Mouse (Mus musculus) stomach, embryonic 15.5 days (tissue): ENCODE results near the gene Ogfod2. TPM values are rescaled to one million over a fixed set of nuclear protein-coding genes. Genes with fewer than 3 reads are reported as not detected.

Experiments
- ATAC-seq: fragments of 200-750 bp; cut with Nextera tagmentation; 2 replicates; pipeline ENCODE4 v1.8.0; 2017; ENCODE audit warnings: low read depth, moderate number of reproducible peaks, moderate TSS enrichment; ENCODE audit not compliant: insufficient read depth, low FRiP score
- H3K27ac ChIP-seq: fragments of 300-500 bp; sonication (generic); 2 replicates; pipeline ENCODE4 v1.5.1; 2015; ENCODE audit warnings: mild to moderate bottlenecking, inconsistent platforms
- H3K27me3 ChIP-seq: fragments of 300-500 bp; sonication (generic); replicated peaks from 2 replicates; pipeline ENCODE4 v1.6.1; 2015; ENCODE audit warnings: inconsistent platforms
- H3K36me3 ChIP-seq: fragments of 300-500 bp; sonication (generic); 2 replicates; pipeline ENCODE4 v1.6.1; 2015; ENCODE audit warnings: inconsistent platforms
- H3K4me1 ChIP-seq: fragments of 300-500 bp; sonication (generic); 2 replicates; pipeline ENCODE4 v1.6.1; 2015; ENCODE audit warnings: inconsistent platforms
- H3K4me2 ChIP-seq: fragments of 300-500 bp; sonication (generic); 2 replicates; pipeline ENCODE4 v1.6.1; 2015; ENCODE audit warnings: mild to moderate bottlenecking, inconsistent platforms
- H3K4me3 ChIP-seq: fragments of 300-500 bp; sonication (generic); replicated peaks from 2 replicates; pipeline ENCODE4 v1.5.1; 2015; ENCODE audit warnings: inconsistent platforms
- H3K9ac ChIP-seq: fragments of 300-500 bp; sonication (generic); 2 replicates; pipeline ENCODE4 v1.6.1; 2015; ENCODE audit warnings: inconsistent platforms
- H3K9me3 ChIP-seq: fragments of 300-500 bp; sonication (generic); 2 replicates; pipeline ENCODE4 v1.6.1; 2016; ENCODE audit warnings: inconsistent platforms
- WGBS: fragments of 180-500 bp; shearing (Covaris S2); methylation state at CpG from one replicate; pipeline ENCODE4 v1.1.7; 2015; 5-methylcytosine and 5-hydroxymethylcytosine counted together
- polyA plus RNA-seq: library from polyadenylated mRNA; unstranded; fragments of >200 nt; fragmentation: Nextera tagmentation; extraction: Ambion mirVana; gene quantifications from 2 replicates; pipeline ENCODE4 v1.2.1, GENCODE M21; 2015

The Ogfod2 gene
- polyA plus RNA-seq, 1 experiment from 2014 or later: 24.2 TPM

- Histone ChIP-seq H3K4me3 (peak within 1 kb of the TSS; percentile 55), H3K9me3 (no peaks in the 10 kb centered on the region), H3K27ac (no peak within 1 kb of the TSS), H3K4me2 (peak within 1 kb of the TSS; percentile 97), H3K36me3 (no peaks in the 10 kb centered on the region), H3K27me3 (no peaks in the 10 kb centered on the region), H3K4me1 (peaks cover 21% of the 10 kb centered on the region), H3K9ac (peak within 1 kb of the TSS; percentile 44; the same call in 1 of the 2 replicates)
- 1% methylated on average over 42 of the region's 42 CpGs for WGBS
- ATAC-seq: peak; percentile 57
These were observed 16.4 kb upstream of the Ogfod2 start, which contains the start of gene Abcb9 for GRCm38 (mm10) chr5:124095596-124096232. Gene Abcb9, minus strand, starts transcription at chr5:124095798.

GRCm38 (mm10) chr5:124098923-124099322, 13.2 kb upstream of the Ogfod2 start:
- Histone ChIP-seq H3K9ac (no peak overlapping the region), H3K9me3 (no peaks in the 10 kb centered on the region), H3K36me3 (no peaks in the 10 kb centered on the region), H3K4me2 (no peak overlapping the region), H3K27me3 (no peaks in the 10 kb centered on the region), H3K4me1 (peaks cover 13% of the 10 kb centered on the region), H3K27ac (no peak overlapping the region), H3K4me3 (no peak overlapping the region)
- no peak for ATAC-seq
- 74% methylated on average over 2 of the region's 2 CpGs for WGBS

- Histone ChIP-seq H3K9ac (no peak overlapping the region), H3K4me1 (peaks cover 7% of the 10 kb centered on the region), H3K9me3 (no peaks in the 10 kb centered on the region), H3K4me2 (no peak overlapping the region), H3K36me3 (no peaks in the 10 kb centered on the region), H3K4me3 (no peak overlapping the region), H3K27ac (no peak overlapping the region), H3K27me3 (no peaks in the 10 kb centered on the region)
- WGBS: 82% methylated on average over 11 of the region's 11 CpGs
- no peak for ATAC-seq
These were observed 11.7 kb upstream of the Ogfod2 start for GRCm38 (mm10) chr5:124100128-124101044.

GRCm38 (mm10) chr5:124102326-124102725, 9.8 kb upstream of the Ogfod2 start:
- 81% methylated on average over 6 of the region's 6 CpGs for WGBS
- Histone ChIP-seq H3K4me3 (no peak overlapping the region), H3K27ac (no peak overlapping the region), H3K9ac (no peak overlapping the region), H3K4me1 (no peaks in the 10 kb centered on the region), H3K27me3 (no peaks in the 10 kb centered on the region), H3K4me2 (no peak overlapping the region), H3K9me3 (no peaks in the 10 kb centered on the region), H3K36me3 (no peaks in the 10 kb centered on the region)
- ATAC-seq: no peak

- H3K4me1 ChIP-seq: no peaks in the 10 kb centered on the region
- H3K27ac ChIP-seq: no peak overlapping the region
- no peak for ATAC-seq
These were observed 9.1 kb upstream of the Ogfod2 start for GRCm38 (mm10) chr5:124103020-124103419.

GRCm38 (mm10) chr5:124103552-124103951, 8.5 kb upstream of the Ogfod2 start:
- no peak for ATAC-seq
- no peaks in the 10 kb centered on the region for H3K27me3 ChIP-seq
- 94% methylated on average over 9 of the region's 9 CpGs for WGBS
- H3K4me3 ChIP-seq: no peak overlapping the region
- H3K27ac ChIP-seq: no peak overlapping the region
- H3K4me2 ChIP-seq: no peak overlapping the region
- H3K36me3 ChIP-seq: no peaks in the 10 kb centered on the region
- no peaks in the 10 kb centered on the region for H3K9me3 ChIP-seq
- no peak overlapping the region for H3K9ac ChIP-seq
- H3K4me1 ChIP-seq: no peaks in the 10 kb centered on the region

More at GRCm38 (mm10) chr5:124103020-124103419, 9.1 kb upstream of the Ogfod2 start:
- 83% methylated on average over 3 of the region's 3 CpGs for WGBS
- Histone ChIP-seq H3K9me3 (no peaks in the 10 kb centered on the region), H3K27me3 (no peaks in the 10 kb centered on the region), H3K4me3 (no peak overlapping the region), H3K9ac (no peak overlapping the region), H3K4me2 (no peak overlapping the region), H3K36me3 (no peaks in the 10 kb centered on the region)

- Histone ChIP-seq H3K9ac (peak overlapping the region; percentile 38), H3K9me3 (no peaks in the 10 kb centered on the region), H3K27ac (peak overlapping the region; percentile 93; the same call in 1 of the 2 replicates), H3K4me2 (peak overlapping the region; percentile 93), H3K36me3 (no peaks in the 10 kb centered on the region), H3K27me3 (no peaks in the 10 kb centered on the region), H3K4me3 (peak overlapping the region; percentile 97), H3K4me1 (peaks cover 24% of the 10 kb centered on the region)
- WGBS: 22% methylated on average over 17 of the region's 17 CpGs
- no peak for ATAC-seq
These were observed 888 bp upstream of the Ogfod2 start for GRCm38 (mm10) chr5:124111077-124111741.

- ATAC-seq: peak; percentile 2; the same call in 1 of the 2 replicates
- Histone ChIP-seq H3K27ac (peak overlapping the region; percentile 93), H3K4me3 (peak overlapping the region; percentile 97), H3K27me3 (no peaks in the 10 kb centered on the region), H3K9ac (peak overlapping the region; percentile 69), H3K36me3 (0 out of 2 replicates have a peak, but pooled peaks cover 5% of the 10 kb centered on the region), H3K9me3 (no peaks in the 10 kb centered on the region), H3K4me1 (peaks cover 35% of the 10 kb centered on the region), H3K4me2 (peak overlapping the region; percentile 93)
- WGBS: 1% methylated on average over 18 of the region's 18 CpGs
These were observed 434 bp downstream of the Ogfod2 start for GRCm38 (mm10) chr5:124112531-124112930.

- 16% methylated on average over 14 of the region's 14 CpGs for WGBS
- H3K9me3 ChIP-seq: no peaks in the 10 kb centered on the region
- H3K4me1 ChIP-seq: peaks cover 35% of the 10 kb centered on the region
- peak overlapping the region; percentile 93 for H3K27ac ChIP-seq
- ATAC-seq: no peak
- H3K27me3 ChIP-seq: no peaks in the 10 kb centered on the region
- 0 out of 2 replicates have a peak, but pooled peaks cover 10% of the 10 kb centered on the region for H3K36me3 ChIP-seq
- peak overlapping the region; percentile 69 for H3K9ac ChIP-seq
- H3K4me3 ChIP-seq: peak overlapping the region; percentile 97
- peak overlapping the region; percentile 93 for H3K4me2 ChIP-seq
These were observed 933 bp downstream of the Ogfod2 start for GRCm38 (mm10) chr5:124113030-124113429.

- Histone ChIP-seq H3K4me1 (peaks cover 35% of the 10 kb centered on the region), H3K4me3 (no peak overlapping the region), H3K36me3 (peaks cover 22% of the 10 kb centered on the region; the same call in 1 of the 2 replicates), H3K27me3 (no peaks in the 10 kb centered on the region), H3K27ac (no peak overlapping the region), H3K9ac (no peak overlapping the region), H3K4me2 (no peak overlapping the region), H3K9me3 (no peaks in the 10 kb centered on the region)
- WGBS: 90% methylated on average over 24 of the region's 24 CpGs
- no peak for ATAC-seq
These were observed 2.4 kb downstream of the Ogfod2 start for GRCm38 (mm10) chr5:124114276-124115025.

- H3K36me3 ChIP-seq: peaks cover 22% of the 10 kb centered on the region; the same call in 1 of the 2 replicates
- H3K4me3 ChIP-seq: peak overlapping the region; percentile 84
- 22% methylated on average over 7 of the region's 7 CpGs for WGBS
- H3K9me3 ChIP-seq: no peaks in the 10 kb centered on the region
- H3K9ac ChIP-seq: peak overlapping the region; percentile 98; the same call in 1 of the 2 replicates
- H3K4me1 ChIP-seq: peaks cover 35% of the 10 kb centered on the region
- no peaks in the 10 kb centered on the region for H3K27me3 ChIP-seq
- H3K27ac ChIP-seq: peak overlapping the region; percentile 79
- ATAC-seq: no peak
- peak overlapping the region; percentile 95 for H3K4me2 ChIP-seq
These were observed 3.4 kb downstream of the Ogfod2 start for GRCm38 (mm10) chr5:124115531-124115930.
